Mouse (Mus musculus) heart, postnatal 36 days (tissue): ENCODE measurements around the gene Stim2. TPM values are rescaled to one million over a fixed set of nuclear protein-coding genes. Genes with fewer than 3 reads are reported as not detected.

Experiments
- DNase-seq, 2 experiments: peaks; one replicate each; pipeline ENCODE4 v3.0.0; 2021 to 2022
- intact Hi-C: fragments of 180-260 bp; cut with DNase I; formaldehyde crosslinking; loops from one replicate; pipeline ENCODE4 v1.15.1; 2025
- total RNA-seq, 2 experiments: library from RNA; stranded (reverse); gene quantifications; 2 replicates each; pipeline ENCODE4 v1.2.3; 2021

Stim2 gene
- total RNA-seq, 2 experiments from 2014 or later: 14.0 to 17.0 TPM

GRCm38 (mm10) chr5:54042013-54042412 lies 43.7 kb downstream of the Stim2 start:
- no peak for DNase-seq
- intact Hi-C loops: loop anchor here (2.0 kb wide), 1 partner anchor 41 kb away; no protein-coding TSS in a partner anchor

GRCm38 (mm10) chr5:54045523-54045922 lies 47.2 kb downstream of the Stim2 start:
- intact Hi-C loops: no loop called here
- DNase-seq: no peak

GRCm38 (mm10) chr5:54046432-54046831 lies 48.1 kb downstream of the Stim2 start:
- intact Hi-C loops: no loop called here
- no peak for DNase-seq

DNA sequence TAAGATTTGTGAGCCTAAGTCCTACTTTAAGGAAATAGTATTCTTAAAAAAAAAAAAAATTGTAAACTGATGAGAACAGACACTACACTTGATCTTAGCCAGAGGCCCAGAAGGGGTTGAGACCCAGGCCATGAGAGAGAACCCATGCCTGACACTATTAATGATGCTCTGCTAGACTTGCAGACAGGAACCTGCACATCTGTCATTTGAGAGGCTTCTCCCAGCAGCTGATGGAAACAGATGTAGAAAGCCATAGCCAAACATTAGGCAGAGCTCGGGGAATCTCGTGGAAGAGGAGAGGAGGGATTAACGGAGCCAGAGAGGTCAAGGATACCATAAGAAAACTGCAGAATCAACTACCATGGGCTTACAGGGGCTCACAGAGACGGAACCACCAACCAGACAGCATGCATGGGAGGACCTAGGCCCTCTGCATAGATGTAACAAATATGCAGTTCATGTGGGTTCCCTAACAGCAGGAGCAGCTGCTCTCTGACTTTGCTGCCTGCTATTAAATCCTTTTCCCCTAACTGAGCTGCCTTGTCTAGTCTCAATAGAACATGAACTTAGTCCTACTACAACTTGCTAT lies 50.9 kb downstream of the Stim2 start:
- no peak for DNase-seq
- intact Hi-C loops: no loop called here

- intact Hi-C loops: loop anchor here (5.0 kb wide), 1 partner anchor 183 kb away; no protein-coding TSS in a partner anchor
Observed at GRCm38 (mm10) chr5:54049940-54050339, 51.6 kb downstream of the Stim2 start.

DNA sequence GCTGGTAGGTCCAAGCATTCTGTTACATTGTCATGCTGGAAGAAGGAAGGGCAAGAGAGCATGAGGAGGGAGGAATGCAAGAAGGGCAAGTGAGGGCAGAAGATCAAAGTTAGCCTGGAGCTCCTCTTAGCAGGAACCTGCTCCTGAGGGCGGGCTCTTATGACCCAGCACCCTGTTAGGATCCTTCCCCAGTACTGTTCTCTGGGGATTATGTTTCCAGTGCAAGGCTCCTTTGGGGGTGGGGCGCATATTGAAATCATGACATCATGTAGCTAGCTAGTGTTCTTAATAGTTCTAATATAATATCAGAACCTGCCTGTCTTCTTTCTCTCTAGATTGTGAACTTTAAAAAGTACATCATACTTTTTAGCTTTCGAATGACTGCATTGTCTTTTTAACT lies 52.8 kb downstream of the Stim2 start:
- no peak for DNase-seq
- intact Hi-C loops: loop anchor here (5.0 kb wide), 1 partner anchor 184 kb away; no protein-coding TSS in a partner anchor

More at GRCm38 (mm10) chr5:54049940-54050339, 51.6 kb downstream of the Stim2 start:
- no peak for DNase-seq

GRCm38 (mm10) chr5:54052205-54052604 lies 53.9 kb downstream of the Stim2 start:
- no peak for DNase-seq
- intact Hi-C loops: loop anchor here (5.0 kb wide), 1 partner anchor 185 kb away; no protein-coding TSS in a partner anchor

DNA sequence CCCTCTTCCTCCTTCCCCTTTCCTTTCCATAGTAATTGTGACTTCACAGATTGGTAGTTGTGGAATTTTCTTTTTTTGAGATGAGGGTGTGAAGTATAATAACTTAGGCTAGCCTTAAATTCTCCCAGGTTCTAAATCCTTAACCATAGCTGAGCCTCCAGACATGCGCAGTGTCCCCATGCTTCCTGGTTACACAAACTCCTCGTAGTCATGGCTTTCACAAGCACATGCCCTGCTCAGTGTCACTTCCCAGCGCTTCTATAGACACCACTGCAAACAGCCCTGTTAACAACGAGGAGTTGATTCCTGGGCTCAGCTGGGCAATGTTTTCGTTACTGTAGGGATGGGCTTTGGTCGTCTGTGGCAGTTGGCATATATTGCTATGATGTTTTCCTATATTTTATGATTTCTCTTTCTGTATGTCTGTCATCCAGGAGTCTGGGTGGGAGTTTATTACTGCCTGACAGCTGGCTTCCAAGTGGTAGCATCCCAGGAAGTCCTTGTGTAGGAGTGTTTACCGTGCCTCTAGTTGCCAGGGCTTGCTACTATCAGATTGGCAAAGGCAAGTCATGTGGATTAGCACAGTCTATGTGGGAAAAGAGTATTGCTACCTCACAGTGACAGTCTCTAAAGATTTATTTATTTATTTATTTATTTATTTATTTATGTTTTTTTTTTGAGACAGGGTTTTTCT lies 55.5 kb downstream of the Stim2 start:
- intact Hi-C loops: loop anchor here (5.0 kb wide), 1 partner anchor 187 kb away; no protein-coding TSS in a partner anchor
- DNase-seq: no peak

DNA sequence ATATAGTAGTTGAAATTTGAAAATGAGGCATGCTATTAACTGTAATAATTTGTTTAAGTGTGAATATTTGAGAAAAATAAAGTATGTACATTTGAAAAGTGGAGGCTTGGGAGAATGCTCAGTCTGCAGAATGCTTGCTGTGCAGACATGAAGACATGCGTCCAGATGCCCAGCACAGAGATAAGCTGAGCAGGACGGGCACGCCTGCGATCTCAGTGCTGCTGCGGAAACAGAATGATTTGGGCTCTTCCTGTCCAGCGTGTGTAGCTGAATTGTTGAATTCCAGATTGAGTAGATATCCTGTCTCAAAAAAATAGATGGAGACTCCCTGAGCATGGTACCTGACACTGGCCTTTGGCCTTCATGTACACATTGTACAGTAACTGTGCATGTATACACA lies 58.0 kb downstream of the Stim2 start:
- intact Hi-C loops: no loop called here
- DNase-seq: no peak

- intact Hi-C loops: no loop called here
- DNase-seq: no peak
Observed at GRCm38 (mm10) chr5:54059998-54060397, 61.7 kb downstream of the Stim2 start.

DNA sequence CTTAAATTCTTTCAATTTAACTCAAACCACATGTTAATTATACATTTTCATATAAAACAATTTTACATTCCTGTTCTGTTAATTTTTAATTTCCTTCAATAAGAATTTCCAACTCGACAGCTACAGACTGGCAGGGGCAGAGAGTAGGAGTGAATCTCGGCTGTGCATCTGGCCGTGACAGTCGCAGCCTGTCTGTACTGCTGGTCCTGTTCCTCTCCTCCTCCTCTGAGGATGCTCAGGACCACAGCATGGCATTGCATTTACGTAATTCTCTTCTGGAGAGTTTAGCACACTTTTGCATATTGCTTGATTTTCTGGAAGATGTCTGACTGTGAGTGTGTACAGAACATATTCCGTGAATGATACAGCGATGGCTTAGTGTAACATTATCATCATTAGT lies 63.8 kb downstream of the Stim2 start:
- intact Hi-C loops: no loop called here
- DNase-seq: no peak

- DNase-seq: no peak
- intact Hi-C loops: no loop called here
Observed at GRCm38 (mm10) chr5:54067591-54067990, 69.3 kb downstream of the Stim2 start.

DNA sequence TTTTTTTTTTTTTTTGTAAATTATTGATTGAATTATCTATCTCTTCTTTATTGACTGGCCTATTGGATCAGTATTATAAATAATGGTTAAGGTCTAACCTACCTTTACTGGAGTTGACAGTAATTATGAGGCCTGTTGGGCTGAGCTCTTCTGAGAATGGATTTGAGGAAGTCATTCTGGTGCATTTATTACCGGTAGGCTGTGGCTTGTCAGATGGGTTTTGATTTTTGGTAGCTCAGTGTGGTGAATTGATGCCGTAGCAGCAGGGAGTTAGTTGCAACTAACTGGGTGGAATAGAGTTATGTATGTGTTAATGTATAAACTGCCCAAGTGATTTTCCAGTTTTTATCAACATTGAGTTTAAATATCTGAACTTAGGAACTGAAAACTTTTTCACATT lies 72.2 kb downstream of the Stim2 start:
- DNase-seq: no peak
- intact Hi-C loops: no loop called here

DNA sequence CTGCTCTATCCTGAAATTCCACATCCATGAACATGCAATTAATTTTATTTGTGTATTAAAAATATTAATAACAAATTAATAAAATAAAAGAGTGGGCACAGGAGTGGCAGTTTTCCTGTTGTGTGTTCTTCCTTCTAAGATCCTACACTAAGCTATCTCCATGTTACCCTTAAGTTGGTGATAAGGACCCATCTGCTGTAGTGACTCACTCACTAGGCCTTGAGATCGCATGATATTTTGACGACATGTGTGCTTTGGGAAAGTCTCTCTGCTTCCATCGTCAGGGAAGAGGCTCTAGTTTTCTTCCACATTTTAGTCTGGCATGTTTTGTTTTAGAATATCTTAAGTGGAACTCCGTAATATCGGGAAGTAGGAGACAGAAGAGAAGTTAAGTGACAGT lies 73.0 kb downstream of the Stim2 start:
- DNase-seq: no peak
- intact Hi-C loops: no loop called here

GRCm38 (mm10) chr5:54071705-54072104 lies 73.4 kb downstream of the Stim2 start:
- intact Hi-C loops: no loop called here
- no peak for DNase-seq

DNA sequence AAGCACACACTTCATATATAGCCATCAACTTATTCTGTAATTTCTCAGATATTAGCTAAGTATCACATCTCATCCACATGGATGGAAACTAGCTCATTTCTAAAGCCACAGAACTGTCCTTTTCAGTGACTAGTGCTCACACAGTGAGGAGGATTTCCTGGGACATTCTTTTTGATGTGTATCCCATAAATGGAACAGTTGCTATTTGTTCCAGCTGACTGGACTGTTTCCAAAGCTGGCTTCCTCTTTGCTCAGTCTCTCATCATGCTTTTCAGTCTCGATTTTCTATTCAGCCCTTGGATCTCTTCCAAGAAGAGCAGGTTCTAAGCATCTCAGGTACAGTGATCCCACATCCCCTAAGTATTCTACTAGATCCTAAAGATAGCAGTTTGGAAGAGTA lies 75.0 kb downstream of the Stim2 start:
- DNase-seq: no peak

DNA sequence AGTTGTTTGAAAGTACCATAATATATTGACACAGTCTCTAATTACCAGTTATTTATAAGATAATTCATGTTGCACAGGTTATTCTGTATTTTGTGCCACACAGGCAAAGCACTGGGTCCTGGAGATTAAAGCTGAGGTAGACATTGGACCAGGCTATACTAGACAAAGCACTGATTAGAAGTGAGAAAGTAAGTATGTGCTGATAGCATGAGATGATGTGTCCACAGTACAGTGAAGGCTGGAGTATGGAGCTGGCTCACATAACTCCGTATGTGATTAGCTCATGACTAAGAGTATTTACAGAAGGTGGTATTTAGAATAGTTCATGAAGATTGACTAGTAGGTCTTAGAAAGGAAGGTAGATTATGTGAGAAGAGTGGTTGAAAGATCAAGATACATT lies 81.7 kb downstream of the Stim2 start:
- intact Hi-C loops: no loop called here
- no peak for DNase-seq

More for the DNA sequence above, 75.0 kb downstream of the Stim2 start:
- intact Hi-C loops: no loop called here

- intact Hi-C loops: no loop called here
- DNase-seq: no peak
Observed at GRCm38 (mm10) chr5:54087912-54088311, 89.6 kb downstream of the Stim2 start.

GRCm38 (mm10) chr5:54098219-54098618 lies 99.9 kb downstream of the Stim2 start:
- no peak for DNase-seq
- intact Hi-C loops: no loop called here

DNA sequence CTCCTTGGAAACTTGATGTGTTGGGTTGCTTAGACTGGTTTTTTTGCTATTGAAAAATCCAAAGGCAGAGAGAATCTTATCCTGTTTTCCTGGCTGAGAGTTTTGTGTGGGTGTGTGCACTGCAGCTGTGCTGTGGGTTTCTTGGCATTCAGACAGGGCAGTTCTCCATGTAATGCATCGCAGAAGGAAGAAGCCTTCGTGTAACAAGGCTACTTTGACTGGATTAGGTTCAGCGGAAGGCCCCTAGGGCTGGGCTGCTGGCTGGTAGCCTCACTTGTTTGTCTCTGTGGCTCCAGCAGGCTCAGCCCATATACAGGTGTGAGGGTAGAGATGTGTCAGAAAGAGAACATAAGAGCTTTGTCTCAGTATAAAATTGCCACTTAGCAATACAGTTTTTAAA lies 102.6 kb downstream of the Stim2 start:
- DNase-seq: peak in 1 of 2 experiments; percentile 26

GRCm38 (mm10) chr5:54101318-54101717 lies 103.0 kb downstream of the Stim2 start:
- intact Hi-C loops: no loop called here
- no peak for DNase-seq

More for the DNA sequence above, 102.6 kb downstream of the Stim2 start:
- intact Hi-C loops: no loop called here

DNA sequence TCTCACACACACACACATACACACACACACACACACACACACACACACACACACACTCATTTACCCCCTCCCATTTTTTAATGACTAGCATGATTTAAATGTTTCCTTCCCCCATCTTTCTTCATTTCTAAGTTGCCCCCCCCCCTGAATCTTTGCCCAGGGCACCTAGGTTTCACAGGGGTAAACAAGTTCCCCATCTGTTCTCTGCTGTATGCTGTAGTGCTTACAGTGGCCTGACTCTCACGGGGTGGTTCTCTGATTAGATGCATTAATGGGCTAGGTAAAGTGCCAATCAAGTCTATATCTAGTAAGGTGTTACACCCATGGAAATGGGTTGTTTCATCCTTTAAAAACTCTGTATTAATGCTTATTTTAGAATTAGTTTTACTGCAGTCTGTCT lies 103.7 kb downstream of the Stim2 start:
- DNase-seq: no peak
- intact Hi-C loops: no loop called here
